Mouse (Mus musculus) skeletal muscle tissue, postnatal 0 days (tissue): ENCODE results near the gene Ube2n. TPM values are rescaled to one million over a fixed set of nuclear protein-coding genes. Genes with fewer than 3 reads are reported as not detected.

Source experiments
- microRNA-seq, 2 experiments: library from miRNA; unstranded; fragments of <30 nt; microRNA quantifications; one replicate each; pipeline ENCODE4; 2016
- polyA plus RNA-seq: library from polyadenylated mRNA; unstranded; fragments of >200 nt; fragmentation: Nextera tagmentation; extraction: Ambion mirVana; gene quantifications from 2 replicates; pipeline ENCODE4 v1.2.1, GENCODE M21; 2015

The Ube2n gene
- polyA plus RNA-seq = 153 and 178 TPM in 2 replicates

GRCm38 (mm10) chr10:95514656-95515292 is at the start of gene Ube2n:
Gene Ube2n, plus strand, starts transcription at chr10:95515145.

GRCm38 (mm10) chr10:95501463-95502081 is 13.4 kb upstream of the Ube2n start, which contains the start of gene Mrpl42:
Gene Mrpl42, minus strand, starts transcription at chr10:95501940.

DNA sequence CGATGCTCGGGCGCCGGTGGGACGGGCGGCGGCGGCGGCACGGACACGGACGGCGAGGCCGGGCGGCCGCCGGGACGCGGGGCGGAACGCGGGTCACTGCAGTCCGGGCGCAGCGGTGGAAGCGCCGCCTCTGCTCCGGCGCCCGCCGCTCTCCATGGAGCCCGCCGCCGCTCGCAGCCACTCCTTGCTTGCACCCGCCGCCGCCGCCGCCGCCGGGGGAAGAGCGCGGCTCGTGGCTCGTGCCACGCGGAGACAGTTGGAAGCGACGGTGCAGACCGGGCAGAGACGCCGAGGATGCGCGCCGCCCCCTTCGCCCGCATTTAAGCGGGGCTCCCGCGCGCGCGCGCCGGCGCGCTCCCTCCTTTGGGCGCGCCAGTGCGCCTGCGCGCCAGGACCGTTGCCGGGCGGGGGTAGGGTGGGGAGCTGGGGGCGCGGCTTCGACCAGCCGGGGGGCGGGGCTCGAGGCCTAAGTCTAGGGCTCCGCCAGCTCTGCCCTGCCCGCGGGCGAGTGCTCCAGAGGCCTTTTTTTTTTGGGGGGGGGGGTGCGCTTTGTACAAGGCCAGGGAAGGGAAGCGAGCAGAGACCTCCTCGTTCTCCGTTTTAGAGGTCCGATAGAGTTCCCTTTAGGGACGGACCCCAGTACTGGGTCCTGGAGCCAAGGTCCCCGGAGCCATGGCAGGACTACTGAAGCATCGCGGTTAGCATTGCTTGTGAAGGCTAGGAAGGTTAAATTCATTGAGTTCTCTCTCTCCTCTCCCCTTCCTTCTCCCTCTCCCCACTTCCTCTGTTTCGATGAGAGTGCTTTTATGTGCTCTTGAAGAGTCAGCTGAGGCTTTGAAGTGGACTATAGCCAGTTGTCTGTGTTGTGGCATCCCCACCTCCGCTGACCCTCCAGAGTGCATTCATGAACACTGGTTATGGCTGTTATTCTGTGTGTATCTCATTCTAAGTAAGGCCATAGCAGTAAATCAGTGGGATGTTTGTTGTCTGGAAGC is 49.2 kb downstream of the Ube2n start, which contains the start of gene Nudt4:
TSS of gene Nudt4 (minus strand) at position 296 of the 995 bp plus-strand sequence.

Small RNAs within 50 kb of the gene (microRNA-seq; reads per million reads assigned to microRNA genes)
- gene Mir3058 = 6.4 to 6.6 reads per million in 2 experiments

Other genes with a start within 250 kb of the Ube2n start
- gene Cradd, start 191.0 kb upstream of the Ube2n start, polyA plus RNA-seq = 9.8 and 11.4 TPM in 2 replicates
- 35.0 and 42.3 TPM in 2 replicates for gene Socs2, start 98.0 kb upstream of the Ube2n start, polyA plus RNA-seq
- gene Mrpl42, start 13.2 kb upstream of the Ube2n start, polyA plus RNA-seq = 628 and 724 TPM in 2 replicates
- 125 and 140 TPM in 2 replicates for gene Nudt4, start 49.0 kb downstream of the Ube2n start, polyA plus RNA-seq
- gene Anapc15-ps, start 158.3 kb downstream of the Ube2n start, polyA plus RNA-seq = not detected in 2 replicates